Mouse (Mus musculus) spleen, embryonic (tissue): ENCODE data around the gene Aspdh.

Source experiments
- CTCF ChIA-PET: fragments of 350-600 bp; sonication (Branson Sonifier 250); formaldehyde crosslinking; loops from one replicate; lab custom pipeline; 2022; lab: Charles Lee

The Aspdh gene

DNA sequence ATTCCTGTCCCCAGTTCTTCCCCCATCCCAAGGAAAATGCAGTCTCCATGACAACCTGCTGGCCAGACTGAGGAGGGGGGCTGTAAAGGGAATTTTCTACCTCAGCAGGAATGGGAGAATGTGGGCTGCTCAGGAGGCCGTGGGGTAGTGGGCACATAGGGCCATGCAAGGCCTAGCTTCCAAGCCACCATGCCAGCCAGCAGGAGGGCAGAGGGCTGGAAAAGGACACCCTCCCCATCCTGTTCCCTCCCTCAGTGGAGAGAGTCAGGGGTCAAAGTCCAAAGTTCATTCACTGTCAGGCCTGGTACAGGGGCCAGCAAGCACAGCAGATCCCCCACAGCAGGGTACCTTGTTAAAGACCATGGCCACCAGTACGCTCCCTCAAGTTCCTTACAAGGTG lies at the start of gene Aspdh:
TSS of gene Aspdh (plus strand) at position 281 of the 400 bp plus-strand sequence.
- CTCF ChIA-PET, result no interaction called here

DNA sequence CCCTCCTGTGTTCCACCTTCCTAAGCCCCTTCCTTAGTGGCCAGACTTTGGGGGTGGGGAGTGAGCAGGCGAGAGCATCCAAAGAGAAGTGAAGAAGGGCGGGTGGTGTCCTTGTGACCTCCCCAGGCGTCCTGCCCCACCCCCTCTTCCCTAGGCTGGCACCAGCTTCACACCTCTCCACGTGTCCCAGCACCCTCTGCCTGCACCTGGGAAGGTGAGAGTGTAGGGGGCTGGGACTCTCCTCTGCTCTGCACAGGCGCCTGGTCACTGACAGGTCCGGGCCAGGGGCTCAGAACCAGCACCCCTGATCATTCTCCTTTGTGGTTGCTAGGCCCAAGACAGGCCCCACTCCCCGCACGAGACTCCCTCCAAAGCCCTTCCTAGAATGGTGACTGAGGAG lies 37.5 kb upstream of the Aspdh start:
- CTCF ChIA-PET, result no interaction called here

DNA sequence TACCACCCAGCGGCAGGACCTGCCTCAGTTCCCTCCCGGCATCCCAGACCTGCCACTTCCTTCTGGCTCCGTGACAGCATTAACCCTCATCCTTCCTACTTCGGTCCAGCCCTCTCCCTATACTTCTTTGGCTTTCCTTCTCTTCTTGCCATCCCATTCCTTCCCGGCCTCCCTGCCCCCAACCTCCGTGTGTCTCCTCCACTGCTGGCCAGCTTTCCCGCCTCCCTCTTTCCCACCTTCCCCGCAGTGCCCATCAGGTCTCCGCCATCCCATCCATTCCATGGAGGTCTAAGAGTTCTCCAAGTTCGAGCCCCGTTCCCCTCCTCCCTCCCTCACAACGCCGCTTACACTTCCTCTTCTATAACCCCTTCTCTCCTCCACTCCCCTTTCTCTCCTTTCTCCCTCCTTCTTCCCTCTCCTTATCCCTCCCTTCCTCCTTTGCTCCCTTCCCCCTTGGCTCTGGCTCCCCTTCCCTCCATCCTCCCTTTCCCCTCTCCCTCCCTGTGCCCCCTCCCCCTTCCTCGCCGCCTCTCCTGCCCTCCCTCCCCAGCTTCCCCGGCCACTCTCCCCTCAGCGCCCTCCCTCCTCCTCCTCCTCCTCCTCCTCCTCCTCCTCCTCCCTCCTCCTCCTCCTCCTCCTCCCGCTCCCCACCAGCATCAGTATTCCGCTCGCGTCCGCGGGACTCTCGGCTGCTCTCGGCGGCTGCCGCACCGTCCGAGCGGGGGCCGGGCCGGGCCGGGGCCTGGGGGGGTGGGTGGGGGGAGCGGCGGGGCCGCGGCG lies 36.8 kb upstream of the Aspdh start:
- CTCF ChIA-PET, result no interaction called here

DNA sequence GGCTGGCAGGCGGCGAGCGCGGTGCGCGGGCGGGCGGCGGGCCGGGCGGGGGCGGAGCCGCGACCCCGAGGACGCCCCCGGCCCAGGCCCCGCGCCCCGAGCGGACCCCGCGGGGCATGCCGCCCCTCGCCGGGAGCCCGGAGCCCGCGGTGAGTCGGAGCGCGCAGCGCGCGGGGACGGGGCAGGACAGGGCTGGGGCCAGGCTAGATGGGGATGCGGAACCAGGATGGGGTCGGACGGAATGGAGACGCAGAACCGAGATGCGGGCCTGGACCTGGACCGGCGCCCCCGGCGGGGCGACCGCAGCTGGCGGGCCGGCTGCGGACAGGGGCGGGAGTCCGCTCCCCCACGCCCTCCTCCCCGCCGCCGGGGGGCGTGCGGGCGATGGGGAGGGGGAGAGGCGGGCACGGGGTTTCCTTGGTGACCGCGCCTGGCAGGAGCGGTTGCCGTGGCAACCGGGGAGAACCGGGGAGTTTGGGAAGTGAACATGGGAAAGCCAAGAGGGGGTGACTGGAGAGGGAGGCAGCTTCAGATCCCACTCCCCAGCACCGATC lies 36.1 kb upstream of the Aspdh start, which contains the start of gene Lrrc4b:
TSS of gene Lrrc4b (plus strand) at position 51 of the 554 bp plus-strand sequence.
- CTCF ChIA-PET, result no interaction called here

DNA sequence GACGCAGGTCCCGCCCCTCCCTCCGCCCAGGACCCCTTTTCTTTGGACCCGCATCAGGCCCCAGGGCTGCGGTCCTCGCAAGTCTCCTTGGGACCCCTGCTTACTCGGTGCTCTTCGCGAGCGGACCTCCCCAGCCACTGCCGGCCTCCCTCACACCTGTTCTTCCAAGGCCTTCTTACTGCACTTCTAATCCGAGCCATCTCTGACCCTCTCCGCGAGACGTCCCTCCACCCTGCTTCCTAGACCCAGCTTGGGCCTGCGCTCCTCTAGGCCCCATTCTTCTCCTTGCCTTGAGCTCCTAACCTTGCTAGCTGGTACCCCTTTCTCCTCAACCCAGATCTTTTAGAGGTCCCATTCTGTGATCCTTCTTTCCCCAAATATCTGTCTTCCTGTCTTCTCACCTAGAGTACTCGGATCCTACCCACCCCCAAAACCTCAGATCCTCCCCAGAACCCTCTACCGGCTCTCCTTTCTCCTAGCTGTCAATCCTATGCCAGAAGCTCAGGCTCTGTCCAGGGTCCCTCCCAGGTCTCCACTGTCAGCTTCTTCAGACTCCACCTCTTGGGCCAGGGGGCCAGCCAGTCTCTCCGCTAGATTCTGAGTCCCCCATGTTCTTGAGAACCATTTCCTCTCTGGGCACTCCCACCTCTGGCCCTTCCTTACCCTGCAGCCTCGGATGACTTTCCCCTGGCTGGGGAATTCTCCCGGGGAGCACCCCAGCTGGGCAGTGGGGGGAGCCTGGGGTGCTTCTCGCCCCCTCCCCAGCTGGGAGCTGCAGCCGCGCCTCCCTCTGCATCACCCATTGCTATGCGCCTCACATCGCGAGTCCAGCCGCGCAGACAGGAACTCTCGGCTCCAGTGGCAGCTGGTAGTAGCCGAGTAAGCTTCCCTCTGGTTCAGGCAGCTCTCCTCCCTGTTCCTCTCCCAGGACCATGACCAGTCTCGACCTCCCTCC lies 35.4 kb upstream of the Aspdh start:
- CTCF ChIA-PET, result interaction anchor here (0.6 kb wide), 1 partner anchor 45 kb away, joined by 11 read pairs; no protein-coding TSS in a partner anchor

DNA sequence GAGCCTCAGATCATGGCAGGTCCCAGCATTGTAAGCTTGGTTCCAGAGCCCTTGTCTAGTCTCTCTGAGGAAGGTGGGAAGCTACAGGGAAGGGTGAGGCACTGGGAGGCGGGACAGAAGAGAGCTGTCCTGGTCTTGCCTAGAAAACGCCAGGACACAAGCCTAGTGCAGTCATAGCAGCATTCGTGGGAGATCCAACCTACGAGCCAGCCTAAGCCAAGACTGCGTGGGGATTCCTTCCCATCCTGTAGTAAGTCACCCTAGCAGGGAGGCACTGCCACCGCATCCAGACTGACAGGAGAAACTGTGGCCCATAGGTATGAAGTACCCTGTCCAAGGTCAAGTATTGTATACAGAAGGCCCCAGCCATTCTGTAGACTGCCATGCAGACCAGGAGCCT lies 32.6 kb upstream of the Aspdh start:
- CTCF ChIA-PET, result no interaction called here

DNA sequence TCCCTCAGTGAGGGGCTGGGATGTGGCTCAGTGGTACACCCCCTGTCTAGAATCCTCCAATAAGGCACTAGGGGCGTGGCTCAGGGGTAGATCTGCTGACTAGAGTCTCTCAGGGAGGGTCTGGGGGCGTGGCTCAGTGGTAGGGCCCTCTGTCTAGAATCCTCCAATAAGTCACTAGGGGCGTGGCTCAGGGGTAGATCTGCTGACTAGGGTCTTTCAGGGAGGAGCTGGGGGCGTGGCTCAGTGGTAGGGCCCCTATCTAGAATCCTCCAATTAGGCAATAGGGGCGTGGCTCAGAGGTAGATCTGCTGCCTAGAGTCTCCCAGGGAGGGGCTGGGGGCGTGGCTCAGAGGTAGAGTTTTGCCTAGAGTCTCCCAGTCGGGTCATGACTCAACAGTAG lies 31.8 kb upstream of the Aspdh start:
- CTCF ChIA-PET, result no interaction called here

DNA sequence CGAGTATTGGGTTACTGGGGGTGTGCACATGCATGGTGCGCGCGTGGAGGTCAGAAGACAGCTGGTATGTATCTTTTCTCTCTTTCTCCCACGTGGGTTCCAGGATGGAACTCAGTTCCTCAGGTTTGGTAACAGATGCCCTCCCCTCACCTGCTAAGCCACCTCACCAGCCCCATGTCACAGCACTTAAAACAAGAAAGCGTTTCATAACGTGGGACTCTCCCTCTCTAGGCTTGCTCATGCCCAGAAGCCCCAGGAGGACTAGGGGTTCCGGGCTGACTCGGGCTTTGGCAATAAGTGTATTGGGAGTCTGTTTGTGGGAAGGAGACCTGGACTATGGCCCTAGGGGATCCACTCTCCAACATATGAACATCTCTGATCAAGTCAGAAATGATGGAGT lies 31.1 kb upstream of the Aspdh start:
- CTCF ChIA-PET, result interaction anchor here (0.5 kb wide), 1 partner anchor 152 kb away, joined by 3 read pairs; no protein-coding TSS in a partner anchor

DNA sequence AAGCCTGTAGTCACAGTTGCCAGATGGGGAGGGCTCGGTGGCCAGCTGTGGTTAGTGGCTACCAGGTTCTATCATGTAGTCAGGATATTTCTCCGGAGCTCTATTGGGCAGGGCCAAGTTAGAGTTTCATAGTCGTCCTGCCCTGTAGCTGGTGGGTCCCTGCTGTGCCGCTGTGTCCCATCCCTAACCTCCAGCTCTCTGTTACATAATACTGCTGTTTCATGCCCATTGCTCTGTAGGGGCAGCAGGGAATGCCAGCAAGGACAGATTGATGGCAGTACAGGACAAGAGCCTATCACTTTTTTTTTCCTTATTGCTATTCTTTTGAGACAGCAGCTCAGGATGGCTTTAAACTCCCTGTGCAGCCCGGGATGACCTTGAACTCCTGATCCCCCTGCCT lies 29.4 kb upstream of the Aspdh start:
- CTCF ChIA-PET, result interaction anchor here (0.6 kb wide), 1 partner anchor 232 kb away, joined by 3 read pairs; no protein-coding TSS in a partner anchor

DNA sequence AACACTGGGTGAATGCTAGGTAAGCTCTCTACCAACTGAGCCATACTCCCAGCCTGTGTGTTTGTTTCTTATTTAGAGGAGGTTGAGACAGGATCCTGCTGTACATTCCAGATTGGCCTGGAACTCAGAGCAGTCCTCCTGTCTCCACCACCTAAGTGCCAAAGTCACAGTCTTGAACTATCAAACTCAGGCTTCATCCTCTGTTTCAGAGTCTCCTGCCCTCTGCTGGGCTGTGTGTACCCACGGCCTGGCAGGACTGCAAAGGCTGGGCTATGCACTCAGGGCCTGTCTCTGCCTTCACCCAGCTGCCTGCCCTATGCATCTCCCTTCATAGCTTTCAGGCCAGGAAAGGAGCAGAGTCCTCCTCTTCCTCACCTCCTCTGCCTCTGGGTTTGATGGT lies 28.9 kb upstream of the Aspdh start:
- CTCF ChIA-PET, result no interaction called here

DNA sequence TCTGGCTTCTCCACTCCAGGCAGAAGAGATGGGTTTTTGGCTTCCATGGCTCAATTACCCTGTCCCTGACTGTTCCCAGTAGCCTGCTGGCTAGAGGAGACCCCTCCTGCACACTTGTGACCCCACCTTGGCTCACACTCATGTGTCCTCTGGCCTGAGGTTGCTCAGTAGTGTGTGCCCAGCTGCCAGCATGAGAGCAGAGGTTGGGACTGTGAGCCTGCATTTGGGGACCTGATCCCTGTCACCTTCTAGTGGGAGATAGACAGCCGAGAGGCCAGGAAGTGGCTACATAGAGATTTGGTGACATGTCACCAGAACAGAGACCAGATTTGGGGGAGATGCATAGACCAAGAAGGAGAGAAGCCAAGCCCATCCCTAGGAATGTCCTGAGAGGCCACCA lies 28.0 kb upstream of the Aspdh start:
- CTCF ChIA-PET, result interaction anchor here (0.6 kb wide), 1 partner anchor 35 kb away, joined by 3 read pairs; no protein-coding TSS in a partner anchor

DNA sequence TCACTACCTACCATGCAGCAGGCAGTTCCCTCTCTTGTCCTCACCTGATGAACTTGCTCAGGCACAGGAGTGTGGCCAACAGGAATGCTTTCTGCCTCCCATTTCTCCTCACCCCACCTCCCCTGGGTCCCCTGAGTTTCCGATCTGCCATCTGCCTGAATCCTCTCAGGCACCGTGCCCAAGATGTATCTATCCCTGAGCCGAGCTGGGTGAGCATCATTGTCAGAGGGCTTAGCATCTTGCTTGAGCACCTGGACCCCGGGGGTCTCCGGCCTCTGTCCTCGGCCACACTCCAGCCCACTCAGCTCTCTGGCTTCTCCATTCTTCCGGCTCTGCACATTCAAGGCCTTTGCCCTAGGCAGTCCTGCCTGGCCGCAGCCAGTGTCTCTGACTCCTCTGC lies 27.3 kb upstream of the Aspdh start:
- CTCF ChIA-PET, result interaction anchor here (0.6 kb wide), 1 partner anchor 1157 kb away, joined by 5 read pairs; no protein-coding TSS in a partner anchor

DNA sequence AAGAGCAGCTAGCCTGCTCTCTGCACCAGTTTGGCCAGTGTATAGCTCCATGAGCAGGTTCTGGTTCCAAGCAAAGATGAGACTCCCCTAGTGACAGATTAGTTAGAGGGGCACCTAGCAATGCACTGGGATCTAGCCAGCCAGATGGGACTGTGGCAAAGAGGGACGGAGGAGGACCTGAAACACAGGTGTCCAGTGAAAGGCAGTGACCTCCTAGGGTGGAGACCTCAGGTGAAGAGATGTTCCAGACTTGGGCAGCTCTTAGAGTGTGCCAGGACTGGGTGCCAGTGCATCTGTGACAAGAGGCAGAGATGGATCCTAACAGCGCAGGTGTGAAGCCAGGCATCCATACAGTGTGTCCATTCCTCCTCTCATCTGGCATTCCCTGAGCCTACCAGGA lies 25.5 kb upstream of the Aspdh start:
- CTCF ChIA-PET, result no interaction called here

DNA sequence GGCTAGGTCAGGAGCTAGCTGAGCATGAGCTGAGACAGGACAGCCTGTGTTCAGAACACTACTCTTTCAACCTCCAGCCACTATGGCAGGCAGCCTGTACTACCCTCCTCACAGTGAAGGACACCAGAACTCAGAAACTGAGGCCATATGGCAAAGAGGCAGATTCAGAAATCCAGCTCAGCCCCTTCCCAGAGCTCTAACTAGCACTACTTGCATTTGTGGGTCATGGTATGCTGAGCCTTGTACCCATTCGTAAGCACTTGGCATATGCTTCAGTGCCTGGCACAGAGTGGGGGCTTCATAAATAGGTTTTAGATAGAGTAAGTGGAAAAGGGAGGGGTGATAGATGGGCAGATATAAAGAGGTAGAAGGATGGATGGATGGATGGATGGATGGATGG lies 24.7 kb upstream of the Aspdh start:
- CTCF ChIA-PET, result no interaction called here

DNA sequence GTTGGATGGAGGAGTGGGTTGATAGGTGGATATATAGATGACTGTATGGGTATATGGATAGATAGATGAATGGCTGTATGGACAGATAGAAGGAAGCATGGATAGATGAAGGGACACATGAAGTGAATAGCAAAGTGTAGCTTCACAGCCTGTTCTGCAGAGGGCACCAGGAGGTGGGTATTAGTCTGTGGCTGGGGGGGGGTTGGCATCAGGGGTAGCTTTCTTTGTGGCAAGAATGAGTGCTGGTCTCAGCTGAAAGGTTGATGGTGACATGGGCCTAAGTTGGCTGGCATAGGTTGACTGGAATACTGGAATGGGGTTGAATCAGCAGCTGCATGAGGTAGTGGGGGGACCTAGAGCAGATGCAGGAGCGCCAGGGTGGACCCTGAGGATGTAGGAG lies 24.0 kb upstream of the Aspdh start:
- CTCF ChIA-PET, result no interaction called here

DNA sequence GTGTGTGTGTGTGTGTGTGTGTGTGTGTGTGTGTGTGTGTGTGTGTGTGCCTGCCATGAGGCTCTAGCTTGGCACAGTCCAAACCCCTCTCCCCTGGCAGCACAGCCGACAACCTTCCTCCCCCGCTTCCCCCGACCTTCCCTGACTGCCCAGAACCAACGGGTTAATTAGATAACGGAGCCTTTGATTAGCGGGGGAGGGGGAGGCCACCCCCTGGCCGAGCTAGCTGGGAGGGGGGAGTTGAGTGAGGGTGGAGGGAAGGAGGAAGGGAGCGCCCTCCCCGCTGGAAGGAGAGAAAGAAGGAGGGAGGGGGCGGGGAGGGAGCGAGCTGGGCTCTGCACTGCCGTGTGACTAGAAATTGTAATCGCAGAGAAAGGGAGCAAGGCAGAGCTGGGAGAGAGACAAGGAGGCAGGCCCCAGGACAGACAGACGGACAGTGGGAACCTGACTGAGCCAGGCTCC lies 23.5 kb upstream of the Aspdh start:
- CTCF ChIA-PET, result no interaction called here

DNA sequence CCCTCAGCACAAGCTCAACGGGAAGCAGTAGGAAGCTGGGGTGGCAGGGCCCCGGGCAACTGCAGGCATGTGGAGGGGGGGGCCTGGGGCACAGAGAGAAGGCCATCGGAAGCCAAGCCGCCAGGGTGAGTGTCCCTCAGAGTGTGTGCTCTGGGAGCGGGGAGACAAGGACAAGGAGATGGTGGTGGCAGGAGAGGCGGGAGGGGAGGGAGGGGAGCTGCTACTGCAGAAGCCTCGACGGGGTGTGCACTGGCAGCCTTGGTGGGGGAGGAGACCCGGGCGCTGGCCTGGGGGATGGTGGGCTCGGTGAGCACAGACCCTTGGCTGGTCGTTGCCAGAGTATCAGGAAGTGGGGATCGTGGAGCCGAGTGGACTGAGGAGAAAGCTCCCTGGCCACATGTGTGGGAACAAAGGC lies 22.8 kb upstream of the Aspdh start:
- CTCF ChIA-PET, result no interaction called here

DNA sequence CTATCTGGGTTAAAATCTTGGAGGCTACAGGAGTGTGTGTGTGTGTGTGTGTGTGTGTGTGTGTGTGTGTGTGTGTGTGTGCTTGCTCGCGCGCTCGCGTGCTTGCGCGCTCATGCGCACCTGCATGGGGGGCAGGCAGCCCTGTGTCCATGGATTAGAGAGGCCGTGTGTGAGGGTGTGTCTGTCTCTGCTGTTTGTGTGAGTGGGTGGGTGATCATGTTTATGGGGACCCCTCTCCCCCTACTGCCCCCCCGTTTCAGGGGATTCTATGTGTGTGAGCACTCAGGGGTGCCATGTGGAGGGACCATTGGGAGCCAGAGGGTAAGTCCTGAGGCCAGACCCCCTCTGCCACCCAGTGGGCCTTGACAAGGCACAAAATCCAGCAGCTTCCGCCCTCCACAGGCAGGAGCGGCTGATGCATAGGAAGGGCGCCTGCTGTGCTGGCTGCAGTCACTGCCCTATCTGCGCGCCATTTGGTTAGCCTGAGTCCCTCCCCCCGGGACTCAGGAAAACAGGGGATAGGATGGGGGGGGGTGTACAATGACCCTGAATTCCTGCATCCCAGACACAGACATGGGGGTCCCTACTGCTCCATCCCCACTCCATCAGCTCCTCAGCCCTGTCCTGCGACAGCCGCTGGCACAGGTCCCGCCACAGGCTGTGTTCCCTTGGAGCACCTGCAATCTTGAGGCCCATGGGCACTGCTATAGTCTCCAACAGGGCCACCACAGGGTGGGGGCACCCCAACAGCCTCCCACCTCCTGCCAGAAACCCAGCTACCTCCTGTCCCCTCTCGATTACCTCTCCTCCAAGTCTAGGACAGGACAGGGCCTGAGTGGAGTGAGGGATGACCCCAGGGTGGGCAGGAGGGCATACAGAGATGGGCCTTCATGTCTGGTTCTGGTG lies 21.7 kb upstream of the Aspdh start:
- CTCF ChIA-PET, result no interaction called here

DNA sequence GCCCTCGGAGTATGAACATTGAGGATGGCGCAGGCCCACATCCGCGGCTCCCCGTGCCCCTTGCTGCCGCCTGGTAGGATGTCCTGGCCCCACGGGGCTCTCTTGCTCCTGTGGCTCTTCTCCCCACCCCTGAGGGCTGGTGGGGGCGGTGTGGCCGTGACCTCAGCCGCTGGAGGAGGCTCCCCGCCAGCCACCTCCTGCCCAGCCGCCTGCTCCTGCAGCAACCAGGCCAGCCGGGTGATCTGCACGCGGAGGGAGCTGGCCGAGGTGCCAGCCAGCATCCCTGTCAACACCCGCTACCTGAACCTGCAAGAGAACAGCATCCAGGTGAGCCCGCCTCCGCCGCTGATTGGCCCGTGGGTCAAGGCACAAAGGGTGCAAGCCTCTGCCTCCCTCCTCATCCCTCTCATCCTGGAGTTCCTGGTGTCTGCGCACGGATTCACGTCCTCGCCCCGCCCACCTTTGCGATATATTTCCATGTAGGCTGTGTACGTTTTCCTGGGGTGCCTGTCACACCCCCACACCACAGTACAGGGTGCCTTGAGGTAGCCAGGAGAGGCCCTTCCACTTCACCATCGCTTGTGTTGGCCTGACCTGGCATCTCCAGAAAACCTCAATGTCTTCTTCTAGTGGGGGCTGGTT lies 20.2 kb upstream of the Aspdh start:
- CTCF ChIA-PET, result no interaction called here

DNA sequence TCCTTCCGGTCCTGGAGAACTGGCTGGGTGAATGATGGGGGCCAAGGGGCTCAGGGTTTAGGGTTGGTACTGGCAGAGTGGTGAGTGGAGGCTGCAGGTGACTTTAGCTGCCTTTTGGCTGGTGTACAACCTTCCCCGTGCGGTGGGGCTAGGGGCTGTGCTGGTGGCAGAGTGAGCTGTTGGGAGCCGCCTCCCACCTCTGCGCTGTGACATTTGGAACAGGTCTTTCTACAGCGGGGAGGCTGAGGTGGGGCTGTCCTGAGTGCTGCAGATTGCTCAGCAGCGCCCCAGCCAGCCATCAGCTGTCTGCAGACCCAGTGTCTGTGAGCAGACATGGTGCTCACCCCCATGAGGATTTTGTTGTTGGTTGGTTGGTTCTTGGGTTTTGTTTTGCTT lies 19.7 kb upstream of the Aspdh start:
- CTCF ChIA-PET, result no interaction called here
